Mouse (Mus musculus): ENCODE results near the gene Gm18336. TPM values are rescaled to one million over a fixed set of nuclear protein-coding genes. Genes with fewer than 3 reads are reported as not detected.

The Gm18336 gene
- not detected for polyA plus RNA-seq (2014; fragmentation: Illumina TruSeq; extraction: RNeasy Lipid Tissue Mini Kit (QIAGEN cat#74804); ENCODE audit: low read depth, low replicate concordance)

DNA sequence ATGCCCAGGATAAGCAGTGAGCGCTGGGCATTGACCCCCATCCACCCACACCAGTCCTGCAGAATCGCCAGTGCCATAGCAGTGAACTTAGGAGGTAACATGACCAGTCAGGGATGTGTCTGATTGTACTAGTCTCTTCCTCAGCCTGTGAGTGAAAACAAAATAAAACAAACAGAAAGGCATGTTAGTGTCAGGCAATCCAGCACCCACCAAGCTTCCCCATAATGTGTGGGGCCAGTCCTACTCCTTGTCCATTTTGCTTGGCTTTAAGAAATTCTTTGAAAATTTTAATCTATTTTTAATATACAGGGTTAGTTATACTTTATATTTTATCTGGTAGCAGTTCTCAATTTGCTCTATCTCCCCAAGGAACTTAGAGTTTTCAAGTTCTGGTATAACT, at the start of gene Gm18336:
Gene Gm18336 (minus strand): TSS at position 101 of the 400 bp plus-strand sequence.

DNA sequence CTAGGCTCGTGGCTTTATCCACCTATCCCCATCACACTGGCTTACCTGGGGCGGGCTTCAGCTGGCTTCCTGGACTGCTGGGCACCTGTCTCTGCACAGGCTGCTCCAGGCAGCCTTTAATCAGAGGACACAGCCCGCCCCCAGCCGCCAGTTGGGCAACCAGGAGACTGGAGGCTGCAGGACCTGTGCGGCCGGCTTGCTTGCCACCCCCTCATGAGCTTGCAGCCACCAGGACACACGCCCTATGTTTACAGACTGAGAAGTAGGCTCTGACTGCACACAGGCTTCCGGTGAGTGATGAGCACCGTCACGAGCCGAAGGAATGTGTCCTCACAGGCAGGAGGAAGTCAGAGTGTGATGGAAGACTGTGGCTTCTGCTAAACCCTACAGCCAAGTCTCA, 36.7 kb upstream of the Gm18336 start, which contains the start of gene Trex2:
Gene Trex2 (minus strand): TSS at position 93 of the 400 bp plus-strand sequence.

DNA sequence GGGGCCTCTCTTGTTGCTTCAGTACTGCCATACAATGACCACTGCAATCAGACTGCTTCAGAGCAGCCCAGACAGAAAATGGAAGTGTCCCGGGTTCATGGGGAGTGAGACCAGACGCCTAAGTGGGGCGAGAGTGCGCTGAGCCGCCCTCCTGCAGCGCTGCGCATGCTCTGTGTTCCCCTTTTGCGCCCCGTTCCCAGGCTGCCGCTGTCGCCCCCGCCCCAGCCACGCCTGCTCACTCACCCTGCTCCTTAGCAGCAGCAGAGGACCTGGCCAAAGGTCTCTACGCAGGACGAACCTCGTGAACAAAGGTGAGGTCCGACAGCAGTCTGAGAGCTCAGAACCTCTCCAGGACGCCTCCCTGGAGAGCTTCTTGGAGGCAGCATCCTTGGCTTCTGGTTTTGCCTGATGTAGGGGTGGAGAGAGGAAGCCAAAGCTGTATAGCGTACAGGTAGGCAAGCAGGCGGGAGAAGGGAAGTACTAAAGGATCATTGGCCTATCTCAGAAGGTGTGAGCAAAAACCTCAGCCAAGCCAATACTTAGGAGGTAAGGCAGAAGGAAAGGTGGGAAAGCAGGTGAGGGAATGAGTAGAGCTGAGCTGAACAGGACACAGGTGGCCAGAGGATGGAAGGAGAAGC, 12.5 kb upstream of the Gm18336 start, which contains the start of gene Zfp92:
Gene Zfp92 (plus strand): TSS at position 217 of the 638 bp plus-strand sequence.

Other genes with a start within 250 kb of the Gm18336 start
- 1.0 TPM for gene Xlr5b, start 249.9 kb downstream of the Gm18336 start, polyA plus RNA-seq (2014; fragmentation: Illumina TruSeq; extraction: RNeasy Lipid Tissue Mini Kit (QIAGEN cat#74804); ENCODE audit: low read depth, low replicate concordance)
- gene DXBay18, start 249.3 kb downstream of the Gm18336 start, polyA plus RNA-seq (2014; fragmentation: Illumina TruSeq; extraction: RNeasy Lipid Tissue Mini Kit (QIAGEN cat#74804); ENCODE audit: low read depth, low replicate concordance): not detected
- not detected for gene Spin2d, start 221.7 kb downstream of the Gm18336 start, polyA plus RNA-seq (2014; fragmentation: Illumina TruSeq; extraction: RNeasy Lipid Tissue Mini Kit (QIAGEN cat#74804); ENCODE audit: low read depth, low replicate concordance)
- gene Xlr3b, start 206.5 kb downstream of the Gm18336 start, polyA plus RNA-seq (2014; fragmentation: Illumina TruSeq; extraction: RNeasy Lipid Tissue Mini Kit (QIAGEN cat#74804); ENCODE audit: low read depth, low replicate concordance): 5.6 TPM
- gene Xlr4b, start 184.4 kb downstream of the Gm18336 start, polyA plus RNA-seq (2014; fragmentation: Illumina TruSeq; extraction: RNeasy Lipid Tissue Mini Kit (QIAGEN cat#74804); ENCODE audit: low read depth, low replicate concordance): 0.69 TPM
- gene F8a, start 170.4 kb downstream of the Gm18336 start, polyA plus RNA-seq (2014; fragmentation: Illumina TruSeq; extraction: RNeasy Lipid Tissue Mini Kit (QIAGEN cat#74804); ENCODE audit: low read depth, low replicate concordance): 8.4 TPM
- 0.93 TPM for gene Xlr4c, start 155.6 kb downstream of the Gm18336 start, polyA plus RNA-seq (2014; fragmentation: Illumina TruSeq; extraction: RNeasy Lipid Tissue Mini Kit (QIAGEN cat#74804); ENCODE audit: low read depth, low replicate concordance)
- gene Xlr3c, start 133.3 kb downstream of the Gm18336 start, polyA plus RNA-seq (2014; fragmentation: Illumina TruSeq; extraction: RNeasy Lipid Tissue Mini Kit (QIAGEN cat#74804); ENCODE audit: low read depth, low replicate concordance): not detected
- gene Xlr5a, start 105.8 kb downstream of the Gm18336 start, polyA plus RNA-seq (2014; fragmentation: Illumina TruSeq; extraction: RNeasy Lipid Tissue Mini Kit (QIAGEN cat#74804); ENCODE audit: low read depth, low replicate concordance): 0.65 TPM
- 0.49 TPM for gene Xlr5c, start 105.8 kb downstream of the Gm18336 start, polyA plus RNA-seq (2014; fragmentation: Illumina TruSeq; extraction: RNeasy Lipid Tissue Mini Kit (QIAGEN cat#74804); ENCODE audit: low read depth, low replicate concordance)
- gene Gm45015, start 61.9 kb downstream of the Gm18336 start, polyA plus RNA-seq (2014; fragmentation: Illumina TruSeq; extraction: RNeasy Lipid Tissue Mini Kit (QIAGEN cat#74804); ENCODE audit: low read depth, low replicate concordance): not detected
- gene Zfp275, start 56.1 kb downstream of the Gm18336 start, polyA plus RNA-seq (2014; fragmentation: Illumina TruSeq; extraction: RNeasy Lipid Tissue Mini Kit (QIAGEN cat#74804); ENCODE audit: low read depth, low replicate concordance): 9.1 TPM
- gene Zfp92, start 12.4 kb upstream of the Gm18336 start, polyA plus RNA-seq (2014; fragmentation: Illumina TruSeq; extraction: RNeasy Lipid Tissue Mini Kit (QIAGEN cat#74804); ENCODE audit: low read depth, low replicate concordance): not detected
- not detected for gene Trex2, start 36.6 kb upstream of the Gm18336 start, polyA plus RNA-seq (2014; fragmentation: Illumina TruSeq; extraction: RNeasy Lipid Tissue Mini Kit (QIAGEN cat#74804); ENCODE audit: low read depth, low replicate concordance)
- gene Haus7, start 60.3 kb upstream of the Gm18336 start, polyA plus RNA-seq (2014; fragmentation: Illumina TruSeq; extraction: RNeasy Lipid Tissue Mini Kit (QIAGEN cat#74804); ENCODE audit: low read depth, low replicate concordance): 7.4 TPM
- 169 TPM for gene Bgn, start 84.9 kb upstream of the Gm18336 start, polyA plus RNA-seq (2014; fragmentation: Illumina TruSeq; extraction: RNeasy Lipid Tissue Mini Kit (QIAGEN cat#74804); ENCODE audit: low read depth, low replicate concordance)
- gene Atp2b3, start 104.3 kb upstream of the Gm18336 start, polyA plus RNA-seq (2014; fragmentation: Illumina TruSeq; extraction: RNeasy Lipid Tissue Mini Kit (QIAGEN cat#74804); ENCODE audit: low read depth, low replicate concordance): not detected
- 0.32 TPM for gene Dusp9, start 240.7 kb upstream of the Gm18336 start, polyA plus RNA-seq (2014; fragmentation: Illumina TruSeq; extraction: RNeasy Lipid Tissue Mini Kit (QIAGEN cat#74804); ENCODE audit: low read depth, low replicate concordance)

Data from kidney, adult 10 weeks (tissue).